In the genomic region with DNA sequence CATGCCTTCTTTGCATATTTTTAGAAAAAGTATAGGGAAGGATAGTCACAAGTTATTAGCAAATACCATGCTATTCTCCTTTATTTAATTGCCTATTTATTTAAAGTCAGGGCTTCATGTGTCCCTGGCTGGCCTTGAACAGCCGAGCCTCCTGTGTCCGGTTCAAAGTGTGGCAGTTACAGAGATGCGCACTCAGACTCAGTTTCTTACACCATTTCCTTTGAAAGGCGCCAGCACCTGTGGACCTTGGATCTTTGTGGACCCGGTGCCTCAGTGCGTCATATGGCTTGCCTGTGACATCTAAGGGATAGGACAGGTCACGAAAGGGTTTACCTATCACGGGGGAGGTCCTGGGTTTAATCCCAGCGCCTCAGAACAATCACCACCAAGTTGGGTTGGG, we compare ENCODE assay signal across 8 mouse cellular contexts. TPM values are rescaled to one million over a fixed set of nuclear protein-coding genes. Genes with fewer than 3 reads are reported as not detected.
DNase-seq lines count a peak whose midpoint lies in the region; ATAC-seq and TF ChIP-seq lines count a peak whose summit lies in the region.

No protein-coding gene starts in this region.

- ATAC-seq in kidney, postnatal 0 days (replicated peaks; ENCODE audit: low FRiP score, low read depth), result no peak
- no peak; the same call in 1 of the 2 replicates for ATAC-seq in forebrain, embryonic 13.5 days
- ATAC-seq in limb, embryonic 12.5 days (ENCODE audit: insufficient number of reproducible peaks, insufficient read depth, low FRiP score, low TSS enrichment, low read depth), result no peak
- ATAC-seq in neural tube, embryonic 14.5 days (ENCODE audit: low read depth), result peak; percentile 11; the same call in 1 of the 2 replicates
- no peak for ATAC-seq in frontal cortex, adult (ENCODE audit: low TSS enrichment)

- TF ChIP-seq CTCF in kidney, postnatal 0 days (IDR thresholded peaks at IDR 0.05; ENCODE audit: low read depth), result no peak

- peak overlapping the region; percentile 52 for H3K4me2 ChIP-seq in kidney, postnatal 0 days (ENCODE audit: low read length)
- H3K4me2 ChIP-seq in forebrain, embryonic 13.5 days, result peak overlapping the region; percentile 58
- peak overlapping the region; percentile 32; the same call in 1 of the 2 replicates for H3K4me2 ChIP-seq in limb, embryonic 12.5 days
- peak overlapping the region; percentile 42; the same call in 1 of the 2 replicates for H3K4me2 ChIP-seq in neural tube, embryonic 14.5 days (ENCODE audit: low read depth, low read length)

- DNase-seq in kidney, postnatal 0 days (ENCODE audit: low spot score), result no peak
- DNase-seq in kidney, postnatal 4 days, result no peak
- no peak for DNase-seq in thymus, postnatal 14 days
- no peak for DNase-seq in retina, embryonic 14.5 days (ENCODE audit: low spot score)

- 52% methylated on average over 9 of the region's 9 CpGs for WGBS in kidney, postnatal 0 days
- 19% methylated on average over 9 of the region's 9 CpGs for WGBS in forebrain, embryonic 13.5 days
- WGBS in limb, embryonic 12.5 days, result 43% methylated on average over 9 of the region's 9 CpGs
- WGBS in neural tube, embryonic 14.5 days, result 41% methylated on average over 9 of the region's 9 CpGs

- peak overlapping the region; percentile 71; the same call in 1 of the 2 replicates for H3K27ac ChIP-seq in kidney, postnatal 0 days
- peak overlapping the region; percentile 91 for H3K27ac ChIP-seq in forebrain, embryonic 13.5 days
- H3K27ac ChIP-seq in limb, embryonic 12.5 days, result peak overlapping the region; percentile 85
- H3K27ac ChIP-seq in neural tube, embryonic 14.5 days (ENCODE audit: low read depth, low read length), result peak overlapping the region; percentile 78

- peak overlapping the region; percentile 32; the same call in 1 of the 2 replicates for H3K4me3 ChIP-seq in kidney, postnatal 0 days (replicated peaks; ENCODE audit: low read depth, low read length)
- H3K4me3 ChIP-seq in forebrain, embryonic 13.5 days, result 0 out of 2 replicates have a peak overlapping the region, but pooled peaks have one; percentile 10
- no peak overlapping the region for H3K4me3 ChIP-seq in limb, embryonic 12.5 days (replicated peaks)
- H3K4me3 ChIP-seq in neural tube, embryonic 14.5 days (ENCODE audit: low read depth, low read length), result peak overlapping the region; percentile 30; the same call in 1 of the 2 replicates

- H3K9ac ChIP-seq in kidney, postnatal 0 days (ENCODE audit: low read depth, low read length), result no peak overlapping the region
- H3K9ac ChIP-seq in forebrain, embryonic 13.5 days, result peak overlapping the region; percentile 45
- peak overlapping the region; percentile 40; the same call in 1 of the 2 replicates for H3K9ac ChIP-seq in limb, embryonic 12.5 days (replicated peaks)
- peak overlapping the region; percentile 42; the same call in 1 of the 2 replicates for H3K9ac ChIP-seq in neural tube, embryonic 14.5 days (replicated peaks; ENCODE audit: low read depth, low read length)

- H3K27me3 ChIP-seq in kidney, postnatal 0 days (ENCODE audit: insufficient read depth, low read length), result no peaks in the 10 kb centered on the region
- H3K27me3 ChIP-seq in forebrain, embryonic 13.5 days, result peaks cover 8% of the 10 kb centered on the region; the same call in 1 of the 2 replicates
- 0 out of 2 replicates have a peak, but pooled peaks cover 3% of the 10 kb centered on the region for H3K27me3 ChIP-seq in limb, embryonic 12.5 days
- H3K27me3 ChIP-seq in neural tube, embryonic 14.5 days (ENCODE audit: control insufficient read depth, insufficient read depth, low read length), result no peaks in the 10 kb centered on the region

- H3K9me3 ChIP-seq in kidney, postnatal 0 days (replicated peaks; ENCODE audit: low read length), result no peaks in the 10 kb centered on the region
- H3K9me3 ChIP-seq in forebrain, embryonic 13.5 days (replicated peaks), result no peaks in the 10 kb centered on the region
- H3K9me3 ChIP-seq in limb, embryonic 12.5 days, result no peaks in the 10 kb centered on the region
- no peaks in the 10 kb centered on the region for H3K9me3 ChIP-seq in neural tube, embryonic 14.5 days (ENCODE audit: control insufficient read depth, low read length)

- H3K36me3 ChIP-seq in kidney, postnatal 0 days (ENCODE audit: insufficient read depth, low read length), result no peaks in the 10 kb centered on the region
- H3K36me3 ChIP-seq in forebrain, embryonic 13.5 days (ENCODE audit: poor library complexity, severe bottlenecking), result no peaks in the 10 kb centered on the region
- no peaks in the 10 kb centered on the region for H3K36me3 ChIP-seq in limb, embryonic 12.5 days
- H3K36me3 ChIP-seq in neural tube, embryonic 14.5 days (ENCODE audit: control insufficient read depth, insufficient read depth, low read length), result no peaks in the 10 kb centered on the region

- H3K4me1 ChIP-seq in kidney, postnatal 0 days (replicated peaks; ENCODE audit: insufficient read depth, low read length), result no peaks in the 10 kb centered on the region
- peaks cover 8% of the 10 kb centered on the region for H3K4me1 ChIP-seq in forebrain, embryonic 13.5 days
- H3K4me1 ChIP-seq in limb, embryonic 12.5 days (replicated peaks), result peaks cover 7% of the 10 kb centered on the region; the same call in 1 of the 2 replicates
- no peaks in the 10 kb centered on the region for H3K4me1 ChIP-seq in neural tube, embryonic 14.5 days (ENCODE audit: control insufficient read depth, insufficient read depth, low read length)

RNA-seq across cellular contexts. Expression of a gene that starts 49.5 kb away (rescaled TPM):
- polyA plus RNA-seq in kidney, postnatal 0 days (2015; fragmentation: Nextera tagmentation; extraction: Ambion mirVana), result 102 and 104 TPM in 2 replicates
- polyA plus RNA-seq in forebrain, embryonic 13.5 days (2015; fragmentation: Nextera tagmentation; extraction: Ambion mirVana), result 138 and 155 TPM in 2 replicates
- 180 and 181 TPM in 2 replicates for polyA plus RNA-seq in limb, embryonic 12.5 days (2016; fragmentation: Nextera tagmentation; extraction: Ambion mirVana)
- polyA plus RNA-seq in neural tube, embryonic 14.5 days (2014; fragmentation: Nextera tagmentation; extraction: Ambion mirVana), result 132 and 134 TPM in 2 replicates
